Mouse (Mus musculus) layer of hippocampus, postnatal 25 days (tissue): ENCODE measurements around the gene Alkbh1. TPM values are rescaled to one million over a fixed set of nuclear protein-coding genes. Genes with fewer than 3 reads are reported as not detected.

Source experiments
- DNase-seq, 2 experiments: peaks; one replicate each; pipeline ENCODE4 v3.0.0; 2022; ENCODE audit warnings: mixed read lengths in 2 of 2, low spot score in 1 of 2; ENCODE audit errors: extremely low spot score in 1 of 2
- total RNA-seq, 2 experiments: library from RNA; stranded (reverse); gene quantifications; 2 replicates each; pipeline ENCODE4 v1.2.3; 2021

Gene Alkbh1
- total RNA-seq, 2 experiments from 2014 or later: 17.3 to 20.9 TPM

GRCm38 (mm10) chr12:87419974-87420485 lies 23.8 kb downstream of the Alkbh1 start:
- DNase-seq: no peak

- no peak for DNase-seq
These were observed 24.9 kb downstream of the Alkbh1 start for GRCm38 (mm10) chr12:87418921-87419320.

GRCm38 (mm10) chr12:87416690-87417089 lies 27.1 kb downstream of the Alkbh1 start:
- DNase-seq: peak in 1 of 2 experiments; percentile 47

- DNase-seq: no peak
These were observed 28.5 kb downstream of the Alkbh1 start for GRCm38 (mm10) chr12:87415358-87415757.

- DNase-seq: peak; percentile 49 to 85
These were observed 30.5 kb downstream of the Alkbh1 start for GRCm38 (mm10) chr12:87413179-87413790.

GRCm38 (mm10) chr12:87410999-87411398 lies 32.8 kb downstream of the Alkbh1 start:
- DNase-seq: no peak

- DNase-seq: no peak
These were observed 34.7 kb downstream of the Alkbh1 start for GRCm38 (mm10) chr12:87409123-87409522.

- no peak for DNase-seq
These were observed 35.8 kb downstream of the Alkbh1 start for GRCm38 (mm10) chr12:87407869-87408605.

- DNase-seq: no peak
These were observed 38.1 kb downstream of the Alkbh1 start for GRCm38 (mm10) chr12:87405721-87406120.

- no peak for DNase-seq
These were observed 38.7 kb downstream of the Alkbh1 start for GRCm38 (mm10) chr12:87405165-87405564.

- DNase-seq: no peak
These were observed 41.9 kb downstream of the Alkbh1 start for GRCm38 (mm10) chr12:87401883-87402282.

GRCm38 (mm10) chr12:87399119-87399819 lies 44.5 kb downstream of the Alkbh1 start:
- no peak for DNase-seq

GRCm38 (mm10) chr12:87397811-87398417 lies 45.9 kb downstream of the Alkbh1 start:
- no peak for DNase-seq

GRCm38 (mm10) chr12:87397126-87397525 lies 46.7 kb downstream of the Alkbh1 start:
- no peak for DNase-seq

GRCm38 (mm10) chr12:87394316-87394715 lies 49.5 kb downstream of the Alkbh1 start:
- DNase-seq: no peak

GRCm38 (mm10) chr12:87393447-87394145 lies 50.2 kb downstream of the Alkbh1 start:
- DNase-seq: no peak

GRCm38 (mm10) chr12:87391355-87391754 lies 52.5 kb downstream of the Alkbh1 start:
- no peak for DNase-seq

GRCm38 (mm10) chr12:87389231-87389630 lies 54.6 kb downstream of the Alkbh1 start:
- no peak for DNase-seq

- DNase-seq: peak; percentile 94 to 95
These were observed 55.6 kb downstream of the Alkbh1 start, which contains the start of gene Sptlc2 for GRCm38 (mm10) chr12:87388122-87388774. Gene Sptlc2 (minus strand): TSS chr12:87388355.
